Mouse (Mus musculus) MEL (cell line): ENCODE data around the gene D130043K22Rik. TPM values are rescaled to one million over a fixed set of nuclear protein-coding genes. Genes with fewer than 3 reads are reported as not detected.
A peak's percentile ranks its signal among the peaks of the same experiment; 100 is the strongest.
"Not testable (repeated sequence)": the region's sequence is repeated elsewhere in the genome, so short reads cannot be mapped to it uniquely, and the experiment has no call there.

Source experiments
- DNase-seq: peaks from one replicate; pipeline ENCODE4 v3.0.0; 2011; ENCODE audit warnings: low read depth, low spot score
- H3K27ac ChIP-seq: 2 replicates; pipeline ENCODE4 v1.5.1; 2012; ENCODE audit warnings: low read depth, mild to moderate bottlenecking, control low read depth, low read length, moderate library complexity; ENCODE audit not compliant: control insufficient read depth
- H3K27me3 ChIP-seq, 2 experiments: fragments of 150-350 bp in 1 of 2; sonication (generic) in 1 of 2; 2 replicates each; pipeline ENCODE4 v1.6.1; 2012; ENCODE audit warnings: low read length in 2 of 2, mild to moderate bottlenecking in 2 of 2, improper control_type of control experiment in 1 of 2, moderate library complexity in 1 of 2; ENCODE audit not compliant: insufficient read depth in 2 of 2, control insufficient read depth in 1 of 2
- H3K36me3 ChIP-seq, 2 experiments: 2 replicates each; pipeline ENCODE4 v1.6.1; 2012 to 2014; ENCODE audit warnings: low read length in 2 of 2, improper control_type of control experiment in 1 of 2, inconsistent platforms in 1 of 2, mild to moderate bottlenecking in 1 of 2; ENCODE audit not compliant: insufficient read depth in 2 of 2, control insufficient read depth in 1 of 2
- H3K4me1 ChIP-seq, 2 experiments: fragments of 150-350 bp in 1 of 2; sonication (generic) in 1 of 2; 2 replicates each; pipeline ENCODE4 v1.6.1; 2012; ENCODE audit warnings: low read length in 2 of 2, improper control_type of control experiment in 1 of 2, mild to moderate bottlenecking in 1 of 2; ENCODE audit not compliant: insufficient read depth in 2 of 2, control insufficient read depth in 1 of 2
- H3K4me3 ChIP-seq, 2 experiments: fragments of 150-350 bp in 1 of 2; sonication (generic) in 1 of 2; 2 replicates each; pipeline ENCODE4 v1.5.1; 2012; ENCODE audit warnings: low read depth in 2 of 2, low read length in 2 of 2, mild to moderate bottlenecking in 2 of 2, moderate library complexity in 2 of 2, control low read depth in 1 of 2, improper control_type of control experiment in 1 of 2; ENCODE audit not compliant: control insufficient read depth in 1 of 2, insufficient read depth in 1 of 2
- H3K79me2 ChIP-seq: 2 replicates; pipeline ENCODE4 v1.6.1; 2012; ENCODE audit warnings: mild to moderate bottlenecking, low read length, moderate library complexity; ENCODE audit not compliant: control insufficient read depth, poor library complexity, insufficient read depth
- H3K9ac ChIP-seq: 2 replicates; pipeline ENCODE4 v1.6.1; 2012; ENCODE audit warnings: low read depth, mild to moderate bottlenecking, control low read depth, low read length, moderate library complexity; ENCODE audit not compliant: control insufficient read depth, poor library complexity, severe bottlenecking
- H3K9me3 ChIP-seq: fragments of 150-350 bp; sonication (generic); replicated peaks from 2 replicates; pipeline ENCODE4 v1.6.1; 2012; ENCODE audit warnings: mild to moderate bottlenecking, low read length, improper control_type of control experiment, moderate library complexity; ENCODE audit not compliant: insufficient read depth
- BHLHE40 ChIP-seq: IDR thresholded peaks from 2 replicates; pipeline ENCODE4 v1.6.1; 2012; ENCODE audit warnings: low read depth, mild to moderate bottlenecking, inconsistent platforms, low read length, improper control_type of control experiment, borderline replicate concordance
- CHD1 ChIP-seq: IDR thresholded peaks from 2 replicates; pipeline ENCODE4 v1.6.1; 2012; ENCODE audit warnings: low read depth, mild to moderate bottlenecking, inconsistent platforms, low read length, improper control_type of control experiment
- ETS1 ChIP-seq: IDR thresholded peaks from 2 replicates; pipeline ENCODE4 v1.6.1; 2012; ENCODE audit warnings: low read depth, mild to moderate bottlenecking, inconsistent platforms, low read length, improper control_type of control experiment, moderate library complexity
- GABPA ChIP-seq: IDR thresholded peaks from 2 replicates; pipeline ENCODE4 v1.6.1; 2012; ENCODE audit warnings: low read depth, mild to moderate bottlenecking, inconsistent platforms, low read length, improper control_type of control experiment, moderate library complexity
- JUND ChIP-seq: IDR thresholded peaks from 2 replicates; pipeline ENCODE4 v1.6.1; 2011; ENCODE audit warnings: low read depth, mild to moderate bottlenecking, improper control_type of control experiment, low read length
- NRF1 ChIP-seq: IDR thresholded peaks from 2 replicates; pipeline ENCODE4 v1.6.1; 2014; ENCODE audit warnings: low read depth, mild to moderate bottlenecking, inconsistent platforms, low read length, improper control_type of control experiment, moderate library complexity; ENCODE audit not compliant: poor library complexity, insufficient read depth, severe bottlenecking
- POLR2A ChIP-seq, 2 experiments: IDR thresholded peaks; 2 replicates each; pipeline ENCODE4 v1.6.1; 2011 to 2012; ENCODE audit warnings: low read length in 2 of 2, mild to moderate bottlenecking in 2 of 2, control low read depth in 1 of 2, improper control_type of control experiment in 1 of 2, low read depth in 1 of 2, moderate library complexity in 1 of 2; ENCODE audit not compliant: control insufficient read depth in 1 of 2, insufficient read depth in 1 of 2, poor library complexity in 1 of 2
- SIN3A ChIP-seq: IDR thresholded peaks from 2 replicates; pipeline ENCODE4 v1.6.1; 2012; ENCODE audit warnings: low read length, improper control_type of control experiment, inconsistent platforms
- SMC3 ChIP-seq: IDR thresholded peaks from 2 replicates; pipeline ENCODE4 v1.6.1; 2011; ENCODE audit warnings: low read depth, low read length, improper control_type of control experiment
- TAL1 ChIP-seq: IDR thresholded peaks from 2 replicates; pipeline ENCODE4 v1.6.1; 2012; ENCODE audit warnings: mild to moderate bottlenecking, inconsistent platforms, low read length, moderate library complexity, mixed read lengths
- TCF12 ChIP-seq: IDR thresholded peaks from 2 replicates; pipeline ENCODE4 v1.6.1; 2014; ENCODE audit warnings: low read depth, mild to moderate bottlenecking, inconsistent platforms, low read length, improper control_type of control experiment, moderate library complexity
- UBTF ChIP-seq: IDR thresholded peaks from 2 replicates; pipeline ENCODE4 v1.6.1; 2012; ENCODE audit warnings: low read depth, mild to moderate bottlenecking, inconsistent platforms, low read length, improper control_type of control experiment, moderate library complexity, borderline replicate concordance; ENCODE audit not compliant: insufficient read depth
- ZC3H11A ChIP-seq: IDR thresholded peaks from 2 replicates; pipeline ENCODE4 v1.6.1; 2012; ENCODE audit warnings: low read depth, mild to moderate bottlenecking, inconsistent platforms, low read length, improper control_type of control experiment
- ZNF384 ChIP-seq: IDR thresholded peaks from 2 replicates; pipeline ENCODE4 v1.6.1; 2012; ENCODE audit warnings: low read depth, mild to moderate bottlenecking, inconsistent platforms, low read length, improper control_type of control experiment
- polyA plus RNA-seq, 2 experiments: library from polyadenylated mRNA; stranded (reverse) in 1 of 2; unstranded in 1 of 2; fragments of >175 nt in 1 of 2; fragments of >200 nt in 1 of 2; gene quantifications; 2 replicates each; pipeline versions ENCODE4 v1.2.1 to v1.2.4; 2012; ENCODE audit warnings: low replicate concordance in 2 of 2, low read depth in 1 of 2; ENCODE audit not compliant: insufficient read length in 2 of 2, insufficient read depth in 1 of 2, missing spikeins in 1 of 2
- total RNA-seq: library from RNA; depleted of rRNA; stranded (reverse); fragments of 300-350 nt; gene quantifications from 2 replicates; pipeline ENCODE4 v1.2.3, GENCODE M21; 2012

Gene D130043K22Rik
- total and polyA plus RNA-seq, 3 experiments, result not detected

GRCm38 (mm10) chr13:24831353-24832130, 13.4 kb upstream of the D130043K22Rik start, which contains the start of the genes Acot13 and Tdp2 (continued):
- TF ChIP-seq BHLHE40, result no peak
- peak; percentile 62 for TF ChIP-seq TCF12
- peak; percentile 81; the same call in 1 of the 2 replicates for TF ChIP-seq UBTF

DNA sequence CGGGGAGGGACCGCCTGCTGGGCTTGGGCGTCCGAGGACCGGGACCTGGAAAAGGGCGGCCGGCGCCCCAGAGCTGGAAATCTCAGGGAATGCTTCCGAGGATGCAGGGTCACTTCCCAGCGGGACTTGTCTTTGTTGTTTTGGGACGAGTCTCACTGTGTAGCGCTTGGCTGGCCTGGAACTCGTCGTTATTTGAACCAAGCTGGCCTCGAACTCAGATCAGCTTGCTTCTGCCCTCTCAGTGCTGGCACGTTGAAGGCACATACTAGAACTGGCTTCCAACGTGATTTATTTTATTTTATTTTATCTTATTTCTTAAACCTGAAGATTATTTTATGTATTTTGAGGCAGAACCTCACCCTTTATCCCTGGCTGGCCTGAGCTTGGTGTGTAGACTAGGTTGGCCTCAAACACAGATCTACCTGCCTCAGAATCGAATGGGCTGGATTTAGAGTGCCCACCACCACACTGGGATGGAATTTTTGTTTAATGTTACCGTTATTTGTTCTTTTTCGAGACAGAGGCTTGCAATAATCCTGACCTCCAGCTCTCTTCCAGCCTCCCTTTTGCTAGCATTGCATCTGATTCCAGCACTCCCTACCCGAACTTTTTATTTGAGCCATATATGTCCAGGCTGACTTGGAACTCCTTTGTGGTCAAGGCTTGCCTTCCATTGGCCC, 12.7 kb upstream of the D130043K22Rik start:
- no peaks in the 10 kb centered on the region for H3K27me3 ChIP-seq
- DNase-seq, result peak; percentile 59
- H3K27ac ChIP-seq, result peak overlapping the region; percentile 83
- TF ChIP-seq CHD1, result peak; percentile 52; the same call in 1 of the 2 replicates
- no peak for TF ChIP-seq ZNF384
- 0 out of 2 replicates have a peak, but pooled peaks have one; percentile 20 for TF ChIP-seq TCF12
- H3K79me2 ChIP-seq, result peaks cover 52% of the 10 kb centered on the region
- H3K4me3 ChIP-seq, result peak overlapping the region; percentile 95 to 97
- no peaks in the 10 kb centered on the region for H3K9me3 ChIP-seq
- peaks cover 14 to 24% of the 10 kb centered on the region in 2 experiments for H3K36me3 ChIP-seq
- H3K4me1 ChIP-seq, result no peaks in the 10 kb centered on the region; a peak in 3 of 4 replicates
- H3K9ac ChIP-seq, result peak overlapping the region; percentile 99

- Histone ChIP-seq H3K9me3 (no peaks in the 10 kb centered on the region), H3K27me3 (no peaks in the 10 kb centered on the region), H3K79me2 (peaks cover 54% of the 10 kb centered on the region), H3K4me3 (peak overlapping the region; percentile 95 to 97), H3K4me1 (no peaks in the 10 kb centered on the region; a peak in 3 of 4 replicates), H3K36me3 (peaks cover 17 to 24% of the 10 kb centered on the region in 2 experiments), H3K9ac (peak overlapping the region; percentile 99), H3K27ac (no peak overlapping the region)
- TF ChIP-seq GABPA (no peak), ZC3H11A (no peak), SIN3A (no peak), TAL1 (no peak), NRF1 (no peak), SMC3 (no peak), POLR2A (IDR thresholded peaks at IDR 0.05; ENCODE audit: control insufficient read depth in 1 of 2, insufficient read depth in 1 of 2, low read depth in 1 of 2, low read length in 2 of 2, poor library complexity in 1 of 2) (no peak), JUND (no peak), ETS1 (no peak)
- DNase-seq, result no peak
Measured at GRCm38 (mm10) chr13:24832811-24833155, 12.2 kb upstream of the D130043K22Rik start.

- peaks cover 35 to 39% of the 10 kb centered on the region in 2 experiments for H3K36me3 ChIP-seq
Measured at GRCm38 (mm10) chr13:24837765-24838164, 7.2 kb upstream of the D130043K22Rik start.

More at GRCm38 (mm10) chr13:24837765-24838164, 7.2 kb upstream of the D130043K22Rik start:
- H3K4me1 ChIP-seq, DNase-seq, H3K4me3 ChIP-seq, H3K9ac ChIP-seq, H3K27ac ChIP-seq, H3K27me3 ChIP-seq, H3K9me3 ChIP-seq: not testable (repeated sequence)
- H3K79me2 ChIP-seq, result peaks cover 33% of the 10 kb centered on the region
